Mouse (Mus musculus) layer of hippocampus, adult 11-12 months (tissue): Measurements from ENCODE around the gene Trim54.

ENCODE experiments used
- DNase-seq: peaks from one replicate; pipeline ENCODE4 v3.0.0; 2022; ENCODE audit warnings: low spot score

Gene Trim54

DNA sequence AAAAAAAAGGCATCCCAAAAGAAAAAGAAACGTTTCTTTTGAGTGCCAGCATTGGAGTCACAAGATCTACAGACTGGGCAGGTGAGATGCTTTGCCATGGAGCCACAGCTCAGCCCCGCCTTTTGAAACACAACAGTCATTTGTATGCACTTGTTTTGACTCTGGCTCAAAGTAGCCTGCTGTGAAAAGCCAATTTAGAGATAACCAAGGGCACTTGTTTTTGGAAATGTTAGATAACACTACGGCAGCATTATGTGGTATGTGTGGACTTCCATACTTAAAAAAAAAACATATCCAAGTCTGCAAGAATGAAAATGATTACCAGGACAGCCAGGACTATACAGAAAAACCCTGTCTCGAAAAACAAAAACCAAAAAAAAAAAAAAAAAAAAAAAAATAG is 67.2 kb downstream of the Trim54 start:
- no peak for DNase-seq
